Comparison of ENCODE assay signal across 10 mouse cellular contexts in the genomic region with DNA sequence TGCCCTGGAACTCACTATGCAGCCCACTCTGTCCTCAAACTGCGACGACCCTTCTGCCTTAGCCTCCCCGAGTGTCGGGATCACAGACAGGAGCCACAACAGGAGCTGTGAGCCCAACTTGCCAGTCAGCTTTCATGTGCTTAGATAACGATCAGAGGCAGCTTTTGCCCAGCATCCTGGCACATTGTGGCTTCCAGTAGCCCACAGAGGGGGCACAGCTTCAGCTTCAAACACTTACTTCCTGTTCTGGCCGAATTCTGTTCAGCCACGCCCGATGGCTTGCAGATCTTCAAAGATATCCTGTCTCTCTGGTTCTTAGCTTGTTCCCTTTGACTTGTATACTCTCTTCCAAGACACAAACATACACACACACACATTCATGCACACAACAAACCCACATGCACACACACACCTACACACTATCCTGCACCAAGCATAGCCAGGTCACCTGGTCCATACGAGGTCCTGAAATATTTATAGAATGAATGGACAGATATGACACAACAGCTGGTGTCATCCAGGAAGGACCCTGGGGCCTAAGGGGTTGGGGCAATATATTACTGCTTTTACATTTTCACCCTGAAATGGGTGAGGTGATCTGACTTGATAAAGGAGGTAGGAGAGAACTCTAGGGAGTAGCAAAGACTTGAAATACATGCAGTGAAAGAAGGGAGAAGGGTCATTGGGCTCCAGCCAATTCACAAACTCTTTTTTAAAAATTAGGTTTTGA. TPM values are rescaled to one million over a fixed set of nuclear protein-coding genes. Genes with fewer than 3 reads are reported as not detected.
A peak's percentile ranks its signal among the peaks of the same experiment; 100 is the strongest.
DNase-seq lines count a peak whose midpoint lies in the region; ATAC-seq and TF ChIP-seq lines count a peak whose summit lies in the region.
"Had no signal": no experiment of that assay in that cellular context is flagged by ENCODE, and none has a peak within 500 bp of the region (broad histone marks: within the 10 kb centered on the region; RNA-seq: fewer than 3 reads in every experiment).

No protein-coding gene starts in this region.

- intact Hi-C loops in heart, postnatal 36 days (cut with DNase I): no loop called here

- no peaks in the 10 kb centered on the region for H3K27me3 ChIP-seq in intestine, embryonic 16.5 days (replicated peaks; ENCODE audit: control insufficient read depth, insufficient read depth, low read length)
- H3K27me3 ChIP-seq: embryonic facial prominence, embryonic 15.5 days; limb, embryonic 15.5 days had no signal

- TF ChIP-seq CTCF in layer of hippocampus, adult 2 months (conservative IDR thresholded peaks at IDR 0.05): no peak

- H3K4me2 ChIP-seq in intestine, embryonic 16.5 days (ENCODE audit: low read depth, low read length): no peak overlapping the region
- H3K4me2 ChIP-seq: embryonic facial prominence, embryonic 15.5 days; limb, embryonic 15.5 days had no signal

- peak overlapping the region; percentile 11; the same call in 1 of the 2 replicates for H3K27ac ChIP-seq in layer of hippocampus, adult 2 months
- H3K27ac ChIP-seq in intestine, embryonic 16.5 days (ENCODE audit: low read length): no peak overlapping the region
- H3K27ac ChIP-seq: embryonic facial prominence, embryonic 15.5 days; limb, embryonic 15.5 days had no signal

- H3K4me1 ChIP-seq in intestine, embryonic 16.5 days (ENCODE audit: control insufficient read depth, insufficient read depth, low read length): peaks cover 16% of the 10 kb centered on the region; the same call in 1 of the 2 replicates
- H3K4me1 ChIP-seq: embryonic facial prominence, embryonic 15.5 days; limb, embryonic 15.5 days had no signal

- 64% methylated on average over 9 of the region's 9 CpGs for WGBS in intestine, embryonic 16.5 days

- H3K9me3 ChIP-seq in intestine, embryonic 16.5 days (ENCODE audit: control insufficient read depth, low read length): no peaks in the 10 kb centered on the region
- H3K9me3 ChIP-seq: embryonic facial prominence, embryonic 15.5 days; limb, embryonic 15.5 days had no signal

- 0 out of 2 replicates have a peak, but pooled peaks have one; percentile 21 for ATAC-seq in intestine, embryonic 16.5 days
- peak; percentile 53 for ATAC-seq in megakaryocyte-erythroid progenitor cell, adult 5-6 weeks (replicated peaks; ENCODE audit: low FRiP score, low TSS enrichment, poor library complexity, severe bottlenecking)

- H3K4me3 ChIP-seq in layer of hippocampus, adult 2 months: no peak overlapping the region
- H3K4me3 ChIP-seq in intestine, embryonic 16.5 days (ENCODE audit: low read length): no peak overlapping the region
- H3K4me3 ChIP-seq: embryonic facial prominence, embryonic 15.5 days; limb, embryonic 15.5 days had no signal

- DNase-seq in layer of hippocampus, adult 2 months (ENCODE audit: low spot score in 2 of 2): no peak
- DNase-seq in layer of hippocampus, adult 9-11 months: no peak
- peak; percentile 82 for DNase-seq in MN1 (ENCODE audit: low spot score)
- no peak for DNase-seq in urinary bladder, adult 18-20 months (ENCODE audit: low spot score in 2 of 2)
- DNase-seq in urinary bladder, postnatal 14 days (ENCODE audit: low spot score): no peak
- no peak for DNase-seq in heart, postnatal 36 days

- H3K36me3 ChIP-seq in intestine, embryonic 16.5 days (ENCODE audit: control insufficient read depth, insufficient read depth, low read length): no peaks in the 10 kb centered on the region

- H3K9ac ChIP-seq in intestine, embryonic 16.5 days (ENCODE audit: low read depth, low read length): 0 out of 2 replicates have a peak overlapping the region, but pooled peaks have one; percentile 20
- H3K9ac ChIP-seq: embryonic facial prominence, embryonic 15.5 days; limb, embryonic 15.5 days had no signal

RNA-seq across cellular contexts. Expression of a gene that starts 6.3 kb away (rescaled TPM):
- 10 to 100 TPM; 18.5 to 21.1 TPM for total RNA-seq in layer of hippocampus, adult 2 months (2021)
- 2.8 TPM in 2 replicates for polyA plus RNA-seq in intestine, embryonic 16.5 days (2015; fragmentation: Nextera tagmentation; extraction: Ambion mirVana)
- 3.7 and 6.3 TPM in 2 replicates for total RNA-seq in megakaryocyte-erythroid progenitor cell, adult 5-6 weeks (2014; fragmentation: Nextera tagmentation)
- 0.56 TPM in 1 of 2 replicates, not detected in the other for total RNA-seq in megakaryocyte-erythroid progenitor cell, adult 5-6 weeks (2017)
- total RNA-seq in heart, postnatal 36 days (2021): 1 to 10 TPM; 2.8 to 3.2 TPM

RNA-seq across cellular contexts. Expression of a gene that starts 10.9 kb away (rescaled TPM):
- total RNA-seq in layer of hippocampus, adult 2 months (2021): 100 to 1,000 TPM; 519 to 544 TPM
- polyA plus RNA-seq in intestine, embryonic 16.5 days (2015; fragmentation: Nextera tagmentation; extraction: Ambion mirVana): 1,841 and 1,876 TPM in 2 replicates
- 655 and 828 TPM in 2 replicates for total RNA-seq in megakaryocyte-erythroid progenitor cell, adult 5-6 weeks (2014; fragmentation: Nextera tagmentation)
- total RNA-seq in megakaryocyte-erythroid progenitor cell, adult 5-6 weeks (2017): 663 and 819 TPM in 2 replicates
- 100 to 1,000 TPM; 267 to 286 TPM for total RNA-seq in heart, postnatal 36 days (2021)

RNA-seq across cellular contexts. Expression of a gene that starts 20.9 kb away (rescaled TPM):
- 1 to 10 TPM; 5.5 TPM for total RNA-seq in layer of hippocampus, adult 2 months (2021)
- polyA plus RNA-seq in intestine, embryonic 16.5 days (2015; fragmentation: Nextera tagmentation; extraction: Ambion mirVana): 24.4 and 25.7 TPM in 2 replicates
- 49.7 and 53.8 TPM in 2 replicates for total RNA-seq in megakaryocyte-erythroid progenitor cell, adult 5-6 weeks (2014; fragmentation: Nextera tagmentation)
- 59.2 and 66.2 TPM in 2 replicates for total RNA-seq in megakaryocyte-erythroid progenitor cell, adult 5-6 weeks (2017)
- total RNA-seq in heart, postnatal 36 days (2021): 10 to 100 TPM; 19.3 TPM

RNA-seq across cellular contexts. Expression of a gene that starts 42.8 kb away (rescaled TPM):
- total RNA-seq in layer of hippocampus, adult 2 months (2021): 10 to 100 TPM; 12.2 to 14.3 TPM
- 13.3 and 13.6 TPM in 2 replicates for polyA plus RNA-seq in intestine, embryonic 16.5 days (2015; fragmentation: Nextera tagmentation; extraction: Ambion mirVana)
- 5.6 and 6.7 TPM in 2 replicates for total RNA-seq in megakaryocyte-erythroid progenitor cell, adult 5-6 weeks (2014; fragmentation: Nextera tagmentation)
- total RNA-seq in megakaryocyte-erythroid progenitor cell, adult 5-6 weeks (2017): 8.3 and 10.2 TPM in 2 replicates
- 1 to 10 TPM; 7.2 to 8.8 TPM for total RNA-seq in heart, postnatal 36 days (2021)

RNA-seq across cellular contexts. Expression of a gene that starts 44.3 kb away (rescaled TPM):
- total RNA-seq in layer of hippocampus, adult 2 months (2021): 1,000 to 10,000 TPM; 1,438 to 1,486 TPM
- polyA plus RNA-seq in intestine, embryonic 16.5 days (2015; fragmentation: Nextera tagmentation; extraction: Ambion mirVana): 3,191 and 3,364 TPM in 2 replicates
- total RNA-seq in megakaryocyte-erythroid progenitor cell, adult 5-6 weeks (2014; fragmentation: Nextera tagmentation): 7,210 and 7,602 TPM in 2 replicates
- 3,211 and 3,934 TPM in 2 replicates for total RNA-seq in megakaryocyte-erythroid progenitor cell, adult 5-6 weeks (2017)
- total RNA-seq in heart, postnatal 36 days (2021): 1,000 to 10,000 TPM; 1,509 to 1,535 TPM
